Mouse (Mus musculus) spleen, adult 2 months (tissue): ENCODE data around the gene Kat7.

Experiments
- CTCF ChIP-seq: fragments of 200-500 bp; IDR thresholded peaks from 2 replicates; pipeline ENCODE4 v1.5.1; 2011; ENCODE audit warnings: mild to moderate bottlenecking, inconsistent platforms; ENCODE audit not compliant: insufficient read depth, insufficient read length, insufficient replicate concordance; ENCODE audit errors: extremely low read depth
- POLR2A ChIP-seq: fragments of 200-500 bp; IDR thresholded peaks from 2 replicates; pipeline ENCODE4 v1.6.1; 2011; ENCODE audit warnings: low read depth, low read length, inconsistent platforms

DNA sequence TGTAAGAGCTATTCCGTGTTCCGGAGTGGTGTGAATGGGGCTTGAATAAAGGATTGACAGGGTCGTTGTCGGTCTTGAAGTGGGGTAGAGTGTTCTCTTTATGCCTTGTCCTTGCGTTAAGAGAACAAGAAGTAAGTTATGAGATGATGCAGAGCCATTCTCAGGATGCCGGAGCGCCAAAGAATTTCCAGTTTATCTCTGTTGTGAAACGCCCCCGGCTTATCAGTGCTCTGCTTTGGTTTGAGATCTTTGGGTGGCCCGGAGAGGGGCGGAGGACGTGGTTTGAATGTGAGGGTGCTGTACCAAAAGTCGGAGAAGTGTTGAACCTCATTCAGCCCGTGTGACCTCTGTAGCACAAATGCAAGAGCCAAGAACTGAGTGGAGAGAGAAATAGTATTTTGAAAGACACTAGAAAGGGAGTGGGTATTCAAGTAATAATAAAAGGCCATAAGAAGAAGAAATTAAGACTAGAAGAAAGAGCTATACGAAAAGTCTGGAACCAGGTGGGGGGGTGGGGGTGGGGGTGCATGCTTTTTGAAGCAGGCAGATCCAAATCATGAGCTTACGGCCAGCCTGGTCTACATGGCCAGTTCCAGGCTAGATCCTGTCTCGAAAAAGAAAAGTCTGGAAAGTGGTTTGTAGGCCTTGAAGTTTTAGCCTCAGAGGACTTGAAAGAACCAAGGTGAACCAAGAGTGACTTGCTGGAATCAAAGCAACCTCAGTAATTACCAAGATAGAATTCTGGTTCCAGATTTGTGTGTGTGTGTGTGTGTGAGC is 790 bp upstream of the Kat7 start:
- TF ChIP-seq CTCF, result no peak
- no peak for TF ChIP-seq POLR2A
